Mouse (Mus musculus) embryonic facial prominence, embryonic 10.5 days (tissue): Measurements from ENCODE around the gene Bcl2. TPM values are rescaled to one million over a fixed set of nuclear protein-coding genes. Genes with fewer than 3 reads are reported as not detected.

Experiments used
- DNase-seq: peaks from one replicate; pipeline ENCODE4 v3.0.0-alpha.2; 2017; ENCODE audit warnings: low spot score
- H3K27ac ChIP-seq: fragments of 300-500 bp; sonication (generic); replicated peaks from 2 replicates; pipeline ENCODE4 v1.5.1; 2016; ENCODE audit warnings: mild to moderate bottlenecking
- H3K27me3 ChIP-seq: fragments of 300-500 bp; sonication (generic); replicated peaks from 2 replicates; pipeline ENCODE4 v1.6.1; 2016; ENCODE audit warnings: low read depth, mild to moderate bottlenecking; ENCODE audit not compliant: poor library complexity, severe bottlenecking
- H3K36me3 ChIP-seq: fragments of 300-500 bp; sonication (generic); replicated peaks from 2 replicates; pipeline ENCODE4 v1.6.1; 2016; ENCODE audit warnings: mild to moderate bottlenecking, moderate library complexity
- H3K4me1 ChIP-seq: fragments of 300-500 bp; sonication (generic); 2 replicates; pipeline ENCODE4 v1.6.1; 2016
- H3K4me3 ChIP-seq: fragments of 300-500 bp; sonication (generic); 2 replicates; pipeline ENCODE4 v1.5.1; 2016; ENCODE audit warnings: mild to moderate bottlenecking, moderate library complexity
- H3K9me3 ChIP-seq: fragments of 300-500 bp; sonication (generic); 2 replicates; pipeline ENCODE4 v1.6.1; 2016; ENCODE audit warnings: mild to moderate bottlenecking
- WGBS: fragments of 180-500 bp; shearing (Covaris S2); methylation state at CpG from one replicate; pipeline ENCODE4 v1.1.7; 2016; 5-methylcytosine and 5-hydroxymethylcytosine counted together
- polyA plus RNA-seq: library from polyadenylated mRNA; unstranded; fragments of >200 nt; fragmentation: Nextera tagmentation; extraction: Ambion mirVana; gene quantifications from 2 replicates; pipeline ENCODE4 v1.2.1, GENCODE M21; 2016

Bcl2 gene
- polyA plus RNA-seq, 1 experiment from 2014 or later, result 10.8 TPM

DNA sequence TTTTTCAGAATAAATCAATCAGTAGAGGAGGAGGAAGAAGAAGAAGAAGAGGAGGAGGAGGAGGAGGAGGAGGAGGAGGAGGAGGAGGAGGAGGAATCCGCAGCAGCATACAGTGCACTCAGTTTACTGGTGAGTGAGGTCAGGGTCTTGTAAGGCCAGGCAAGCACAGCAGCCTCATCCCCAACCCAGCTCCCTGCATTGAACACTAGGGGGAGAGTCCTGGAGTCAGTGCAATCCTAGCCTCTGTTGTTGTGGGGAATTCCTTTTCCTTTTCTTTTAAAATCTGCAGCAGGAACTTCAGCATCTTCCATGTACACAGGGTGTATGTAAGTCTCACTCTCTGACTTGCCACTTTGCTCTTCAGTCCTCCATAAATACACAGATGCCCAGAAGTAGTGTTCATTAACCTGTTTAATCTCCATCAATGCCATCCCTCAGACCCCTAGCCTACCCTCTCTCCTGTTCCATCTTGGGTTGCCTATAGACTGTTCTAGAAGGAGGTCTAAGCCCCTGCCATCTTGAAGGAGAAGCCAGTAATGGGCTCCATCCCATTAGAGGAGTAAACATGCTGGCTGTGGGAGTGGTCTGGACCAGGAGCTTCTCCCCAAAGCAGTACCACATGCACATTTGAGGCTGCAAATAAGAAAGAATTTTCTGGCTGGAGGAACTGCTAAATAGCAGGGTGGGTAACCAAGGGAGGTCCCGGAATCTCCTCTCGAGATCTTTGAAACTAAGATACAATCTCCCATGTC is 85.2 kb downstream of the Bcl2 start:
- DNase-seq, result peak; percentile 43
- peak overlapping the region; percentile 62 for H3K27ac ChIP-seq
- 21% methylated on average over 3 of the region's 3 CpGs for WGBS
- H3K4me1 ChIP-seq, result peaks cover 34% of the 10 kb centered on the region
- H3K4me3 ChIP-seq, result no peak overlapping the region
- no peaks in the 10 kb centered on the region for H3K27me3 ChIP-seq
- no peaks in the 10 kb centered on the region for H3K9me3 ChIP-seq
- H3K36me3 ChIP-seq, result no peaks in the 10 kb centered on the region

DNA sequence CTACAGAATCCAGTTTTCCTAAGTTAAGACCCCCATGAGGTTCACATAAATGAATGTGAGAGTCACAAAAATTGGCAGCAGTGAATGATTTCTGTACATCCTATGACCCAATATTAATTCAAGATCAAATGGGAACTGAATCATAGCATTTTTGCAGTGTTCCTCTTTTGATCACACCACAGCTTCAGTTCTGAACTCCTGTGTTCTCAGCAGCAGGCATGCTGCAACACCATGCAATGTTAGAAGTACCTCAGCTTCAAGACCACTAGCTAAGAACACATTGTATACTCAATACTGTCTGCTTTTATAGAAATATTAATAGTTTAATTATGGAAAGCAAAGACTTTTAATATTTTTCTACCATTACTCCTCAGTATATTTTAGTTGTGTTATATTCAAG is 85.8 kb downstream of the Bcl2 start:
- Histone ChIP-seq H3K4me3 (no peak overlapping the region), H3K4me1 (peaks cover 34% of the 10 kb centered on the region), H3K27ac (no peak overlapping the region), H3K36me3 (no peaks in the 10 kb centered on the region), H3K9me3 (no peaks in the 10 kb centered on the region), H3K27me3 (no peaks in the 10 kb centered on the region)
- DNase-seq, result no peak

DNA sequence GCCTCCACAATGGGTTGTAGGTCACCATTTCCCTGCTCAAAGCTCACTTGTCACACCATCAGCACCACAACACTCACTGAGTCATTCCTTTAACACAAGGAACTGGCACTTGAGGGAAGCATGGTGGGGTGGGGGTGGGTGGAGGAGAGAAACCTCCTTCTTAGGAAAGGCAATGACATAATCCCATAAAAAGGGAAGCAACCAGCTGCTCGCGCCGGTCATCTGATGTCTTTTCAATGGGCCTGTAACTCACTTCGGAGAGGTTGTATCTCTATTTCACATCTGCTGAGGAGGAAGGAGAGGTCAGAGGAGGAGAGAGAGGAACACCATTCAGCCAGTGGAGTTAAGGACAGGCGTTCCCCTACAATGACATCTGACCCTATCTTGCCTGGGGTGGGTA is 86.8 kb downstream of the Bcl2 start:
- H3K9me3 ChIP-seq, result no peaks in the 10 kb centered on the region
- DNase-seq, result no peak
- H3K4me3 ChIP-seq, result no peak overlapping the region
- H3K36me3 ChIP-seq, result no peaks in the 10 kb centered on the region
- peaks cover 32% of the 10 kb centered on the region for H3K4me1 ChIP-seq
- WGBS, result 70% methylated on average over 5 of the region's 5 CpGs
- no peak overlapping the region for H3K27ac ChIP-seq
- no peaks in the 10 kb centered on the region for H3K27me3 ChIP-seq

DNA sequence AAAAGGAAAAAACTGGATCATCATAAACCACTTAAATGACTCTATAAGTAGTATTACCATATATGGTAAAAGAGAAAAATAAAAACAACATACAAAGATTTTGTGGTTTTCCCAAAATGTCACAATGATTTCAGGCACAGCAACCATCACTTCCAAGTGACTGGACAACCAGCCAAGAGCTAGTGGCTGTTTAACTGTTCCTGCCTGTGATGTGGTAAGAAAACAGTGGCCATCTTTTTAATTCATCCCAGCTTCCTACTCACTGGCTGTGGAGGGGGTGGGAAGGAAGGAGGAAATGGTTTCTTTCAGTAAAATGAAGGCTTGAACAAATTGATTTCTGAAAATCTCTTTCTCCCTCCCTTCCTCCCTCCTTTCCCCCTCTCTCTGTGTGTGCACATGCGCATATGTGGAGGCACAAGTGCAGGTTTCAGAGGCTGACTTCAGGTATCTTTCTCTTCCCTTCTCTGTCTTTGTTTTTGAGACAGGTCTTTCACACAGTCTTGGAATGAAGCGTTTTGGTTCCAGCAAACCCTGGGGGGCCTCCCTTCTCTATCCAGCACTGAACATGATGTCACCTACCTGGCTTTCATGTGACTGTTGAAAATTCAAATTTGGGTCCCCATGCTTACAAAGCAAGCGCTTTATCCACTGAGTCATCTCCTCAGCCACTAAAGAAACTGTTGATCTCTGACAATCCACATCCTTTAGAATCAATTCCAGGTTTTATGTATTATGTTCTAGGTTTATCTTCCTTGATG is 93.7 kb downstream of the Bcl2 start:
- Histone ChIP-seq H3K4me3 (no peak overlapping the region), H3K36me3 (no peaks in the 10 kb centered on the region), H3K27ac (no peak overlapping the region), H3K27me3 (no peaks in the 10 kb centered on the region), H3K9me3 (no peaks in the 10 kb centered on the region), H3K4me1 (peaks cover 6% of the 10 kb centered on the region; the same call in 1 of the 2 replicates)
- WGBS, result 76% methylated on average over 3 of the region's 3 CpGs
- no peak for DNase-seq

DNA sequence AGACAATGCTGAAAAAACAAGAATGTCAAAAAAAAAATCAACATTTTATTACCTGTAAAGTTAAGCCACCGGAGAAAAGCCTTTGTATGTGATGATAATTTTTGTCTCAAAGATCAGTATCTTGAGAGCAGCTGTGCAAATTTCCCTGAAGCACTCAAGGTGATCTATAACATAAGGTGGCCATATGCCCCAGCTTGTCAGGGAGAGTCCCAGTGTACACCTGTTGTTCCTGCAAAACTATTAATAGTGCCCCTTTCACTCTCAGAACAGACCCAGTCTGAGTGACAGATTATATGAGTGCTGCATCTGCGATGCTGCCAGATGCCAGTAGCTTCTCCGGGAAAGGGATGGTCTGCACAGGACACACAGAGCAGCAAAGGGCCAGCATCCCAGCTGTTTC is 95.3 kb downstream of the Bcl2 start:
- Histone ChIP-seq H3K9me3 (no peaks in the 10 kb centered on the region), H3K4me3 (no peak overlapping the region), H3K36me3 (no peaks in the 10 kb centered on the region), H3K4me1 (peaks cover 6% of the 10 kb centered on the region; the same call in 1 of the 2 replicates), H3K27ac (no peak overlapping the region), H3K27me3 (no peaks in the 10 kb centered on the region)
- DNase-seq, result no peak
- WGBS, result 83% methylated on average over 3 of the region's 3 CpGs

DNA sequence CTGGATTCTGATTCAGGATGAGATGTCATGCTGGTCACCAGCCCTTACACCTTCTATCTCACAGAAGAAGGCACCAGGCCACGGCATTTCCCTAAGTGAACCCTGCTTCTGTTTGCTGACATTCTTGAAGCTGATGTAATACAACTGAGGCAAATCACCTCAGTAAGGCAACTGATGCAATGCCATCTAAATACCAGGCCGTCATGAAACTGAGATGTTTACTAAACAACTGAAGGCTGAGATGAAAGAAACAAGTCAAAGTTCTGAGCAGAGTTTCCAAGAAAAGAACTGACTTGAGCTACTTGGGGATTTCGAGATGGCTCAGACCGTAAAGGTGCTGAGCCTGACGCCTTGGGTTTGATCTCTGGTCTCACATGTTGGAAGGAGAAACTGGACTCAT is 97.1 kb downstream of the Bcl2 start:
- Histone ChIP-seq H3K36me3 (no peaks in the 10 kb centered on the region), H3K4me3 (no peak overlapping the region), H3K4me1 (peaks cover 12% of the 10 kb centered on the region), H3K27ac (no peak overlapping the region), H3K27me3 (no peaks in the 10 kb centered on the region), H3K9me3 (no peaks in the 10 kb centered on the region)
- 89% methylated on average over 5 of the region's 5 CpGs for WGBS
- DNase-seq, result no peak

DNA sequence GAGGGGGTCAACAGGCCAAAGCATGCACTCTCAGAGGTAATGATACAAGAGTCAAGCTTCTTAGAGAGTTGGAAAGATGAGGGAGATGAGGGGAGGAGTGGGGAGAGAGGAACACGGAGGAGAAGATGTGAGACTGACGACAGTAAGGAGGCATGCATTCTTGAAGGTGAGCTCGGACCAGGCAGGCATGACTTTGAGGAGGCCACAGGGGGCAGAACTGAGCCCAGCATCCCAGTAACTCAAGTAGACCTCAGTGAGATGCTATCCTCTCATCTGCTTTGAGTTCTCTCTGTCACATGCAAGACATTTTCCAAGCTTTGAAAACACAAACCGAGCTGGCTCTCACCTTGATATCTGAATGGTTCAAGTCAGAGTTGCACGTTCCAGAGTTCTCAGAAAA is 100.7 kb downstream of the Bcl2 start:
- Histone ChIP-seq H3K36me3 (no peaks in the 10 kb centered on the region), H3K27ac (no peak overlapping the region), H3K4me1 (peaks cover 5% of the 10 kb centered on the region), H3K27me3 (no peaks in the 10 kb centered on the region), H3K9me3 (no peaks in the 10 kb centered on the region), H3K4me3 (no peak overlapping the region)
- 83% methylated on average over 5 of the region's 5 CpGs for WGBS
- no peak for DNase-seq

DNA sequence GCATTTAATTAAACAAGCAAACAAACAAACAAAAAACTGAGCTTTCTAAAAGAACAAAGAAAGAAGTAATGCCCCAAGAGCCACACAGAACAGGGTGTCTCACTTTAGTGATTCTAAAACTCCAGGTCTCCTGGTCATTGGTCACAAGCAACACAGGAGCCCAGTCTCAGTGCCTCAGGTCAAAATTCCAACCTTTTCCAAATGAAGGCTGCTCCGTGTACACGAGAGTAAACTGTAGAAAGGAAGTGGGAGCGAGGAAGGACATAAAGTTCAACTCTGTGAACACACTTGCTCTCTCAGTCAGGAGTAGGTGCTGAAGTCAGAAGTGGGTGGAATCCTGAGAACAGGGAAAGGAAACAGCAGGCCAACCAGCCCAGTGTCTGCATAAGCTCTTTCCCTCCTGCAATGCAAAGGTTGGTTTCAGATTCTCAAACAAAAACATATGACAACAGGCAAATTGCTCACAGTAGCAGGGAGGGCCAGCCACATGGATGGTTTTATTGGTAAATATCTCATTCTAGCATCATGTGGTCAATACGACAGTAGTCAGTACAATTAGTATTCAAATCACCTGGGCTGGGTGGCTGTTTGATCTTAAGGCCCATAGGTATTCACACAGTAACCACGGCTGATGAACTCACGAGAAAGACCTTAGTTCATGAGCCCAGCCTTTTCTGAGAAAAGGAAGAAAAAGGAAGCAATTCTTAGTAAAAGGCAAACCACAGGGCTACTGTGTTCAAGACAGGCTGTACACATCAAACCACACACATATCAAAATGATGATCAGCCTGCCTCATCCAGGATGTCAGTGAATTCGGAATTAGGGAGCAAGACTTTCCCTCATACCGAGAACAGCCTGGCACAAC is 101.7 kb downstream of the Bcl2 start:
- Histone ChIP-seq H3K9me3 (no peaks in the 10 kb centered on the region), H3K27me3 (no peaks in the 10 kb centered on the region), H3K36me3 (no peaks in the 10 kb centered on the region), H3K27ac (no peak overlapping the region; the same call in 1 of the 2 replicates), H3K4me3 (no peak overlapping the region), H3K4me1 (peaks cover 5% of the 10 kb centered on the region)
- WGBS, result 71% methylated on average over 8 of the region's 8 CpGs
- no peak for DNase-seq

DNA sequence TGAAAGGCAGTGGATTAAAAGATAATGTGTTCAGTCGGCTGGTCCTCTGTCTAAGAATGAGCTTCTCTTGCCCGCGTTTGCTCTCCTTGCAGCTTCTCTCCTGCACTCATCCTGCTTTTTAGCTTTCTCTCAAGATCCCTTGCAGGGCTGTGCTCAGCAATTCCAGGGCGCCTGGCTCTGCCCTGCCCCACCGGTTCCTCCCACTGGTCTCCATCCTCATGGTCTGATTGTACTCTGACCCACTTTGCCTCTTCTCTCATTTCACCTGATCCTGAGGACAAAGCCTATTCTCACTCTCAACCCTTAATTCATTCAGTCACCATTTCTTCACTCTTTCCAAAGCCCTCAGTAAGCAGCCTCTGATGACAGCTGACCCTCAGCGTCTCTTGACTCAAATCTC is 102.8 kb downstream of the Bcl2 start:
- H3K4me3 ChIP-seq, result no peak overlapping the region
- WGBS, result 78% methylated on average over 6 of the region's 6 CpGs
- H3K9me3 ChIP-seq, result no peaks in the 10 kb centered on the region
- no peaks in the 10 kb centered on the region for H3K27me3 ChIP-seq
- H3K27ac ChIP-seq, result no peak overlapping the region
- peaks cover 5% of the 10 kb centered on the region for H3K4me1 ChIP-seq
- DNase-seq, result no peak
- no peaks in the 10 kb centered on the region for H3K36me3 ChIP-seq

DNA sequence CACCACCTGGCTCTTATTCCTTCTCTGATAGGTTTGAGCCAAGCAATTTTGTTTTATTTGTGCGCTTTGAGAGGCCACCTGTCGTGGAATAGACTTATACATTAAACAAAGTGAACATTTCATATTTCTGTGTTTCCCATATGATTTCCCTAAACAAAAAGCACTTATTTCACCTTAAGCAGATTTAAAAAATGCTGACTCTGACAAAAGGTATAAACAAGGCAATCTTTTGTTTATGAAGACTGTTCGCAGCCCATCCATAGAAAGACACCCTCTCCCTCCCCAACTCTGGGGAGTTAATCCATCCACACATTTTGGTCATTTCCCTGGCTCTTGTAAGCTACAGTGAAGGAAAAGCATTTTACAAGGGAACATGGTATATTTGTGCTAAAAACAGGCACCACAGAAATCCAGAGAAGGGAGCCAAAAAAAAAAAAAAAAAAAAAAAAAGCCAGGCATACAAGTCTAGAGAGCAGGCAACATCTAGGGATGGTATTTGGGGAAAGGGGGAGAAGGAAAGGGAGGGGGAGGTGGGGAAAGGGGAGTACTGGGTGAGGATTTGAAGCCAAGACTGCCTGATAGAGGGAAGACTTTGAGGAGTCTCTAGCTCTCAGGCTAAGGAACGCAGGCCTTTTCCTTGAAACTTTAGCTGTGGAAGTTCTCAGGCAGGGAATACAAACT is 105.8 kb downstream of the Bcl2 start:
- WGBS, result 87% methylated on average over 4 of the region's 4 CpGs
- Histone ChIP-seq H3K9me3 (no peaks in the 10 kb centered on the region), H3K4me1 (peaks cover 13% of the 10 kb centered on the region), H3K36me3 (no peaks in the 10 kb centered on the region), H3K27ac (no peak overlapping the region), H3K27me3 (no peaks in the 10 kb centered on the region), H3K4me3 (no peak overlapping the region)
- DNase-seq, result no peak

DNA sequence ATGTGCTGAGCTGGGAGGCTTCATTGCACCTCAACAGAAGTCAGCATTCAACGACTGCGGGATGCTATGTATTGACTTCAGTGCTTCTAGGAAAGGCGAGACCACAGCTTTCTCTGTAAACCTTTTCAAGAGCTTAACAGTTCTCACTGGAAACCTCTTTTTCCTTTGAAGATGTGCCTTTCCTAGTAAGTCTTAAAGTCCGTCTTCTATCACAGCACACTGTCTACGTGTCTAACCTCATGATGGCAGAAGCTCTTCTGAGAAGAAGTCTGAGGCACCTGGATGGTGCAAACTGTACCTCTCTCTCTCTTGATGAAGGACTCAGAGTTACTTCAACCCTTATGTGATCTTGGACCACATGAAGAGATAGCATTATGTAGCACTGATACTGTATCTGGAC is 107.1 kb downstream of the Bcl2 start:
- H3K4me1 ChIP-seq, result peaks cover 15% of the 10 kb centered on the region
- H3K36me3 ChIP-seq, result no peaks in the 10 kb centered on the region
- H3K27me3 ChIP-seq, result no peaks in the 10 kb centered on the region
- no peak overlapping the region for H3K27ac ChIP-seq
- no peak overlapping the region for H3K4me3 ChIP-seq
- no peak for DNase-seq
- no peaks in the 10 kb centered on the region for H3K9me3 ChIP-seq
- WGBS, result 88% methylated on average over 5 of the region's 5 CpGs

DNA sequence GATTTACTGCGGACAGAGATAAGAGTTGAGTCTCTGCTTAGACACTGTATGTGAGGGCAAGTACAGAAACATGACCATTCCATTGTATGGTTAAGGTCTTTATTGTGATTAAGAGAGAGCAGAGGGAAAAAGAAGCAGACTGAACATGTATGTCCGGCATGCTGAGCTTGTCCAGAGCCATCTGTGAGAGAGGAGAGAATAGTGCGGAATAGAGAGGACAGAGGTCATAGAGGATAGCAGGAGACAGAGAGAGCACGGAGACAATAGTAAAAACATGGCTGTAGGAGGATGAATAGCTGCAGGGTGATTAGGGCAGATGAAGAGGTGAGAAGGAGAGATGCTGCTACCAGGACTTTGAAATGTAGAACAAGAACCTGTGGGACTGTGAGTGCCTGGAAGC is 110.7 kb downstream of the Bcl2 start:
- peaks cover 15% of the 10 kb centered on the region for H3K4me1 ChIP-seq
- no peak for DNase-seq
- H3K27ac ChIP-seq, result peak overlapping the region; percentile 40; the same call in 1 of the 2 replicates
- no peaks in the 10 kb centered on the region for H3K9me3 ChIP-seq
- WGBS, result 64% methylated on average over 4 of the region's 4 CpGs
- no peaks in the 10 kb centered on the region for H3K27me3 ChIP-seq
- no peak overlapping the region for H3K4me3 ChIP-seq
- H3K36me3 ChIP-seq, result no peaks in the 10 kb centered on the region
